In genomic region chr11:50108823-50109244, GRCm38 (mm10) we compare ENCODE assay signal across 8 mouse cellular contexts. TPM values are rescaled to one million over a fixed set of nuclear protein-coding genes. Genes with fewer than 3 reads are reported as not detected.
DNase-seq lines count a peak whose midpoint lies in the region; ATAC-seq and TF ChIP-seq lines count a peak whose summit lies in the region.
"Had no signal": no experiment of that assay in that cellular context is flagged by ENCODE, and none has a peak within 500 bp of the region (broad histone marks: within the 10 kb centered on the region; RNA-seq: fewer than 3 reads in every experiment).

No protein-coding gene starts in this region.

- WGBS in lung, embryonic 14.5 days, result 74% methylated on average over 8 of the region's 8 CpGs
- 36% methylated on average over 8 of the region's 8 CpGs for WGBS in lung, adult 2 months
- 66% methylated on average over 8 of the region's 8 CpGs for WGBS in heart, embryonic 14.5 days
- WGBS in kidney, postnatal 0 days, result 55% methylated on average over 8 of the region's 8 CpGs

- H3K27me3 ChIP-seq in lung, embryonic 14.5 days (ENCODE audit: insufficient read depth, low read length), result no peaks in the 10 kb centered on the region
- H3K27me3 ChIP-seq in heart, embryonic 14.5 days (ENCODE audit: control insufficient read depth, insufficient read depth, low read length), result no peaks in the 10 kb centered on the region
- H3K27me3 ChIP-seq in kidney, postnatal 0 days (ENCODE audit: insufficient read depth, low read length), result no peaks in the 10 kb centered on the region

- no peak overlapping the region for H3K4me2 ChIP-seq in lung, embryonic 14.5 days
- no peak overlapping the region for H3K4me2 ChIP-seq in heart, embryonic 14.5 days (ENCODE audit: low read length)
- no peak overlapping the region for H3K4me2 ChIP-seq in kidney, postnatal 0 days (ENCODE audit: low read length)

- H3K36me3 ChIP-seq in lung, embryonic 14.5 days (ENCODE audit: insufficient read depth), result peaks cover 3% of the 10 kb centered on the region; the same call in 1 of the 2 replicates
- peaks cover 4% of the 10 kb centered on the region; the same call in 1 of the 2 replicates for H3K36me3 ChIP-seq in heart, embryonic 14.5 days (ENCODE audit: control insufficient read depth, insufficient read depth, low read length)
- H3K36me3 ChIP-seq in kidney, postnatal 0 days (ENCODE audit: insufficient read depth, low read length), result no peaks in the 10 kb centered on the region

- H3K4me3 ChIP-seq in lung, embryonic 14.5 days (ENCODE audit: low read depth, low read length), result no peak overlapping the region
- H3K4me3 ChIP-seq in lung, adult 2 months (replicated peaks; ENCODE audit: extremely low read depth, low read depth, low read length), result no peak overlapping the region
- H3K4me3 ChIP-seq in heart, embryonic 14.5 days (ENCODE audit: control insufficient read depth in 1 of 2, insufficient read depth in 1 of 2, low read depth in 1 of 2, low read length in 2 of 2), result no peak overlapping the region
- H3K4me3 ChIP-seq in kidney, postnatal 0 days (replicated peaks; ENCODE audit: low read depth, low read length), result no peak overlapping the region

- no peak for TF ChIP-seq CTCF in lung, embryonic 14.5 days (IDR thresholded peaks at IDR 0.05; ENCODE audit: low read depth)
- no peak for TF ChIP-seq CTCF in lung, adult 2 months (IDR thresholded peaks at IDR 0.05; ENCODE audit: insufficient read depth, low read length)
- no peak for TF ChIP-seq CTCF in kidney, postnatal 0 days (IDR thresholded peaks at IDR 0.05; ENCODE audit: low read depth)

- no peaks in the 10 kb centered on the region for H3K9me3 ChIP-seq in lung, embryonic 14.5 days (ENCODE audit: low read depth, low read length)
- H3K9me3 ChIP-seq in heart, embryonic 14.5 days (ENCODE audit: control insufficient read depth, low read length), result no peaks in the 10 kb centered on the region
- no peaks in the 10 kb centered on the region for H3K9me3 ChIP-seq in kidney, postnatal 0 days (replicated peaks; ENCODE audit: low read length)

- ATAC-seq in lung, embryonic 14.5 days (ENCODE audit: insufficient read depth), result no peak
- ATAC-seq in heart, embryonic 14.5 days (ENCODE audit: insufficient number of reproducible peaks, insufficient read depth, low FRiP score, low read depth), result no peak
- ATAC-seq in kidney, postnatal 0 days (replicated peaks; ENCODE audit: low FRiP score, low read depth), result peak; percentile 25; the same call in 1 of the 2 replicates
- no peak for ATAC-seq in erythroid progenitor cell, adult 5-6 weeks (replicated peaks; ENCODE audit: low FRiP score, poor library complexity, severe bottlenecking)

- H3K27ac ChIP-seq in lung, embryonic 14.5 days (ENCODE audit: low read depth), result peak overlapping the region; percentile 58; the same call in 1 of the 2 replicates
- H3K27ac ChIP-seq in heart, embryonic 14.5 days (replicated peaks in 1 of 2; ENCODE audit: control insufficient read depth in 1 of 2, insufficient read depth in 1 of 2, low read depth in 2 of 2, low read length in 2 of 2), result peak overlapping the region; percentile 33 to 58; a peak in 2 of 4 replicates
- 0 out of 2 replicates have a peak overlapping the region, but pooled peaks have one; percentile 9 for H3K27ac ChIP-seq in kidney, postnatal 0 days

- H3K4me1 ChIP-seq in lung, embryonic 14.5 days (ENCODE audit: insufficient read depth), result no peaks in the 10 kb centered on the region
- 0 out of 2 replicates have a peak, but pooled peaks cover 2% of the 10 kb centered on the region for H3K4me1 ChIP-seq in lung, adult 2 months (ENCODE audit: control insufficient read depth, insufficient read depth, low read length)
- H3K4me1 ChIP-seq in heart, embryonic 14.5 days (ENCODE audit: control insufficient read depth in 2 of 2, insufficient read depth in 2 of 2, low read length in 2 of 2), result peaks cover 12 to 16% of the 10 kb centered on the region in 2 experiments
- H3K4me1 ChIP-seq in kidney, postnatal 0 days (replicated peaks; ENCODE audit: insufficient read depth, low read length), result no peaks in the 10 kb centered on the region

- TF ChIP-seq POLR2A in lung, adult 2 months (IDR thresholded peaks at IDR 0.05; ENCODE audit: borderline replicate concordance, extremely low read depth, low read depth, low read length), result no peak

- peak; percentile 38 for DNase-seq in lung, embryonic 14.5 days
- DNase-seq in lung, adult 2 months, result no peak
- DNase-seq in kidney, postnatal 0 days (ENCODE audit: low spot score), result peak; percentile 69
- DNase-seq in natural killer cell, adult 2 months (ENCODE audit: low spot score in 2 of 2), result peak; percentile 20 to 42
- DNase-seq in urinary bladder, adult 18-20 months (ENCODE audit: low spot score in 2 of 2), result no peak
- DNase-seq: spleen, adult 18-20 months had no signal

- H3K9ac ChIP-seq in lung, embryonic 14.5 days, result no peak overlapping the region
- H3K9ac ChIP-seq in heart, embryonic 14.5 days (ENCODE audit: low read length), result no peak overlapping the region
- H3K9ac ChIP-seq in kidney, postnatal 0 days (ENCODE audit: low read depth, low read length), result no peak overlapping the region

RNA-seq across cellular contexts. Expression of gene Tbc1d9b, which starts 22.4 kb away (rescaled TPM):
- 45.3 and 46.2 TPM in 2 replicates for polyA plus RNA-seq in lung, embryonic 14.5 days (2014; fragmentation: Nextera tagmentation; extraction: Ambion mirVana)
- 66.1 and 68.4 TPM in 2 replicates for polyA plus RNA-seq in lung, adult 2 months (2012; rRNA removed)
- 27.4 and 28.7 TPM in 2 replicates for polyA plus RNA-seq in heart, embryonic 14.5 days (2014; fragmentation: Nextera tagmentation; extraction: Ambion mirVana)
- 28.5 and 30.3 TPM in 2 replicates for polyA plus RNA-seq in kidney, postnatal 0 days (2015; fragmentation: Nextera tagmentation; extraction: Ambion mirVana)
- 13.0 and 16.3 TPM in 2 replicates for total RNA-seq in erythroid progenitor cell, adult 5-6 weeks (2015; ENCODE audit: low replicate concordance)
- 6.2 and 16.6 TPM in 2 replicates for total RNA-seq in erythroid progenitor cell, adult 5-6 weeks (2017; ENCODE audit: low replicate concordance)

Comparison
In these comparisons a context has a peak if more than half of its experiments do, and no peak if none do; other contexts are left out.
1. DNase-seq: peak in lung, embryonic 14.5 days (single experiment), kidney, postnatal 0 days (single experiment) and natural killer cell, adult 2 months (2 of 2); none in lung, adult 2 months (single experiment) and urinary bladder, adult 18-20 months (0 of 2).
2. Peak in every context shown above with its lines, with median percentiles within 50 percentile points of each other: H3K27ac ChIP-seq.